In genomic region chr13:89741116-89741551, GRCm38 (mm10) we compare ENCODE assay signal across 8 mouse cellular contexts. TPM values are rescaled to one million over a fixed set of nuclear protein-coding genes. Genes with fewer than 3 reads are reported as not detected.
DNase-seq lines count a peak whose midpoint lies in the region; ATAC-seq lines count a peak whose summit lies in the region.

No protein-coding gene starts in this region.

- peak overlapping the region; percentile 95 for H3K27ac ChIP-seq in heart, embryonic 10.5 days
- peak overlapping the region; percentile 97 for H3K27ac ChIP-seq in limb, embryonic 10.5 days
- peak overlapping the region; percentile 86 for H3K27ac ChIP-seq in midbrain, embryonic 13.5 days

- no peaks in the 10 kb centered on the region for H3K36me3 ChIP-seq in heart, embryonic 10.5 days
- H3K36me3 ChIP-seq in limb, embryonic 10.5 days: peaks cover 7% of the 10 kb centered on the region
- no peaks in the 10 kb centered on the region for H3K36me3 ChIP-seq in midbrain, embryonic 13.5 days

- no peak for ATAC-seq in cerebellum, adult (ENCODE audit: insufficient number of reproducible peaks, low FRiP score, low TSS enrichment)
- peak; percentile 49 for ATAC-seq in midbrain, embryonic 13.5 days

- no peaks in the 10 kb centered on the region for H3K27me3 ChIP-seq in heart, embryonic 10.5 days (ENCODE audit: insufficient read depth, poor library complexity, severe bottlenecking)
- no peaks in the 10 kb centered on the region for H3K27me3 ChIP-seq in limb, embryonic 10.5 days (ENCODE audit: low read depth, poor library complexity, severe bottlenecking)
- H3K27me3 ChIP-seq in midbrain, embryonic 13.5 days: peaks cover 9% of the 10 kb centered on the region

- WGBS in heart, embryonic 10.5 days: under 1% methylated on average over 14 of the region's 14 CpGs
- under 1% methylated on average over 14 of the region's 14 CpGs for WGBS in limb, embryonic 10.5 days
- under 1% methylated on average over 14 of the region's 14 CpGs for WGBS in midbrain, embryonic 13.5 days

- peak overlapping the region; percentile 75 for H3K4me3 ChIP-seq in heart, embryonic 10.5 days
- peak overlapping the region; percentile 69 for H3K4me3 ChIP-seq in limb, embryonic 10.5 days
- H3K4me3 ChIP-seq in midbrain, embryonic 13.5 days (replicated peaks): peak overlapping the region; percentile 69

- DNase-seq in cerebellum, adult 11-12 months: peak; percentile 4
- DNase-seq in urinary bladder, postnatal 25 days (ENCODE audit: low spot score): peak; percentile 26
- no peak for DNase-seq in urinary bladder, adult 2 months (ENCODE audit: low spot score)
- peak; percentile 85 for DNase-seq in heart, embryonic 10.5 days (ENCODE audit: low spot score)
- peak; percentile 80 for DNase-seq in limb, embryonic 10.5 days (ENCODE audit: low spot score)
- DNase-seq in thymus, postnatal 14 days: no peak

- peaks cover 18% of the 10 kb centered on the region for H3K4me1 ChIP-seq in heart, embryonic 10.5 days
- peaks cover 38% of the 10 kb centered on the region for H3K4me1 ChIP-seq in limb, embryonic 10.5 days
- H3K4me1 ChIP-seq in midbrain, embryonic 13.5 days (replicated peaks): peaks cover 17% of the 10 kb centered on the region

- H3K9me3 ChIP-seq in heart, embryonic 10.5 days: no peaks in the 10 kb centered on the region
- no peaks in the 10 kb centered on the region for H3K9me3 ChIP-seq in limb, embryonic 10.5 days (replicated peaks)
- no peaks in the 10 kb centered on the region for H3K9me3 ChIP-seq in midbrain, embryonic 13.5 days

- peak overlapping the region; percentile 75 for H3K9ac ChIP-seq in midbrain, embryonic 13.5 days (replicated peaks)

- H3K4me2 ChIP-seq in midbrain, embryonic 13.5 days (replicated peaks): peak overlapping the region; percentile 96

RNA-seq across cellular contexts. Expression of gene Vcan, which starts 1.2 kb away (rescaled TPM):
- 18.0 and 28.8 TPM in 2 replicates for polyA plus RNA-seq in urinary bladder, adult 2 months (2012; rRNA removed)
- 109 and 166 TPM in 2 replicates for polyA plus RNA-seq in heart, embryonic 10.5 days (2016; fragmentation: Nextera tagmentation; extraction: Ambion mirVana)
- 44.9 and 74.8 TPM in 2 replicates for polyA plus RNA-seq in limb, embryonic 10.5 days (2016; fragmentation: Nextera tagmentation; extraction: Ambion mirVana)
- polyA plus RNA-seq in midbrain, embryonic 13.5 days (2015; fragmentation: Nextera tagmentation; extraction: Ambion mirVana): 42.9 and 51.6 TPM in 2 replicates

Comparison
In these comparisons a context has a peak if more than half of its experiments do, and no peak if none do; other contexts are left out.
1. DNase-seq: peak in cerebellum, adult 11-12 months (single experiment), urinary bladder, postnatal 25 days (single experiment), heart, embryonic 10.5 days (single experiment) and limb, embryonic 10.5 days (single experiment); none in urinary bladder, adult 2 months (single experiment) and thymus, postnatal 14 days (single experiment).
2. Peak in every context shown above with its lines, with median percentiles within 50 percentile points of each other: H3K27ac ChIP-seq and H3K4me3 ChIP-seq.